Mouse (Mus musculus) mesoderm, embryonic 11.5 days (tissue): ENCODE measurements around the gene Wfikkn1.
A peak's percentile ranks its signal among the peaks of the same experiment; 100 is the strongest.

Experiments
- DNase-seq: peaks from one replicate; pipeline ENCODE4 v3.0.0-alpha.2; 2012; ENCODE audit warnings: low read depth, low spot score

Gene Wfikkn1

DNA sequence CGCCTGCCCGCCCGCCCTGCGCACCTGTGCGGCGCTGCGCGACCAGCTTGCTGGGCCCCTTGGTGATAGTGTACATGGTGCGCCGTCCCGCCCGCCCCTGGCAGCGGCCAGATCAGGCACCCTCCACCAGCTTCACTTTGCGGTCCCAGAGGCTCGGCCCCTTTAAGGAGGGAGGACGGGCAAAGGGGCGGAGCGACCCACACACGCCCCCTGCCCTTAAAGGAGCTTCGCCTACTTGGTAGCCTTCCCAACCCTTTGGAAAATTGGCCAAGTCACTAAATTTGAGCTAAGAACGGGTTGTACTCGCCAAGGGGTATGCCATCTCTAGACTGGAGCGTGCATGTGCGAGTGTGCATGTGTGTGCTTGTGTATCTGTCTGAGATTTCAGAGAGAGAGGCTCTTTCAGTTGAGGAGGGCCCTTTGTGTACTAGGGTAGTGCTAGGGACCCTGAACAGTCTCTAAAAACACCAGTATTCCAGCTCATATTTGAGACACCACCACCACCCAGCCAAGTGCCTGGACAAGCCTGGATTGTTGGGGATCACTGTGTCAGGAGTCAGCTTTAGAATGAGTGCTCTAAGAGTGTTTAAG, 12.0 kb downstream of the Wfikkn1 start, which contains the start of gene Mcrip2:
TSS of gene Mcrip2 (minus strand) at position 164 of the 591 bp plus-strand sequence.
- peak; percentile 71 for DNase-seq

DNA sequence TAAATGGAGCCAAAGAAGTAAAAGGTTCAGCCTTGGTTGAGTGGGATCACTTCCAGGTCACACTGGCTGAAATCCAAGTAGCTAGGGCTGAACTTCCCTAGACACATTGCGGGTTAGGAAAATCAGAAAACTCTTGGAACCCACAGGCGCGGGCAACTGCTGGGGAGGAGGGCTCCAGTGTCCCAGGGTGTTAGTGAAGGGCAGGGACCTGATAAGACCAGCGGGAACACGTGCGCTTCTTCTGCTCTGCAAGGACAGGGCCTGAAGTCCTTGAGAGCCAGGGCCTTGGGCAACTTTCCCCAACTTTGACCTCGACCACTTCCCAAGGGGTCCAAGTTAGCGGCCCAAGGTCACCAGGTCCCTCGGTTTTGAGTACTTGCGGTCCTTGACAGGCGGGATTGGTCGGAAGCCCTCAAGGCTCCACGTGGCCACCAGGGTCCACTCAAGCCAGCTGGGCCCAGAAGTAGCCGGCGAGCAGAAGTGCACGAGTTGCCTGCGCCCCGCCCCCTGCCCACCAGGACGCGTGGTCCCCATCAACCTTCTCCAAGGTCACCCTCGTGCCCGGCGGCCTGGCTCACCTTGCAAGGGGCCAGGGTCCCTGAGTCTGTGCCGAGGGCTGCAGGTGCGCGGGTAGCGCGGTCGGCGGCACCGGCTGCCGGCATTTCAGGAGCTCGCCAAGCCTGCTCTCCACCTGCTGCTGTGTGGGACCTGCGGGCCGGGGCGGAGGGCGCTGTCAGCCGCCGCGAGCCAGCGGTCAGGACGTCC, 12.6 kb downstream of the Wfikkn1 start:
- DNase-seq: peak; percentile 45

DNA sequence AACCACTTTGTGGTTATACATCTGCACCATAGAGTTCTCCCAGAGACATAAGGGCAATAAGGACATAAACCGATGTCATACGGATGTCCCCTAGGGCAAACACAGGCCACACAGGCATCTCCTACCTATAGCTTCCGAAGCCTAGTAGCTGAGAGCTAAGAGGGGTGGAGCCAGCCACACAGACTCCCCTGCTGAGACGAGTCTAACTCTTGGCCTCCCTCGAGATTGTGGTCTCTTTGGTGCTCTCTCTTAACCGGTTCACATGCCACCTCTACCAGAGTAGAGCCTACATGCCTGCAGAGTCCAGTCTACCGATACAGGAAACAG, 13.2 kb downstream of the Wfikkn1 start:
- DNase-seq: no peak

DNA sequence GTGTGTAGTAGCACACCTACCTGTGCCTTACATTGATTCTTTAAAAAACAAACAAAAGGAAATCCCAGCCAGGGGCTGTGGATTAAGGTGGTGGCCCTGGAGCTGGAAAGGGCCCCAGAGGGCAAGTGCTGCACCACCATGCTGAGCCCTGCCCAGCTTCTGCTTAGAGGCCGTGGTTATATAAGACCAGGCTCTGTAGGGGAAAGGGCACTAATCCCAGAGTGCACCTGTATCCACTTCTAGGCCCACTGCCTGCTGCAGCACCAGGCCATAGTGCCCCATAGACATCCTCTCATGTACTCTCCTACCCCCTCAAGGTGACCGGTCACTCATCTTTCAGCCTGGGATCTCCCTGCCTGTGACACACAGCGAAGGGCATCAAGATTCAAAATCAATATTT, 14.5 kb downstream of the Wfikkn1 start:
- DNase-seq: no peak

DNA sequence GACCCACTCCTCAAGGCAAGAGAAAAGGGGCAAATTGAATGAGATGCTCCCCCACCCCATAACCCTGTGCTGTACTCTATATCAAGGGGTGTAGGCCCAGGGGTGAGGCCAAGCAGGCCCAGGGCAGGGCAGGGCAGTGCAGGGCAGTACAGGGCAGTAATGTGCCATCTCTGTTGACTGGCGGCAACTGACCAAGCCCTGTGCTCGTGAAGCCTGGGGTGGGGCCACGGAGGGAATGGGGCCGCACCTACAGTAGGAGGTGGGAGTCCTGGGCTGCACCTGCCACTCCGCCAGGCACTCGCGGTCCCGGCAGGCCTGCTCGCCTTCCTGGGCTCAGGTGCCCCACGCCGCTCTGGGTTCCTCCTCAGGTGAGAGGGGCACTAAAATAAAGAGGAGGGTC, 15.4 kb downstream of the Wfikkn1 start:
- no peak for DNase-seq

DNA sequence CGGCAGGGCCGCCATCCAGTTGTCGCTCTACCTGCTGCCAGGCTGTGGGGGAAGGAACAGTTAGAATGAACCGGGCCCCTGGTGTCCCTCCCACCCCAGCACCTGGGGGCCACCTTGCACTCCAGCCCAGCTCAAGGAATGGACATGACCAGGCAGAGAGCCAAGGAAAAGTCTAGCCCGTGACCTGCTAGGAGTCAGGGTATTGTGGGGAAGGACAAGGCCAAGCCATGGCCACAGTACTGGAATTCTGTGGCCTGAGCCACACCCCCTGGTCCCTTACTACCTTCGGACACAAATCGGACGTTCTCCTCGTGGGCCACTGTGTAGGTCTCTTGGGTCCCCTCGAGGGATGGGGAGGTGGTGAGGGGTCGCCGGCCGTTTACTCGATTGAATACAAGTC, 16.3 kb downstream of the Wfikkn1 start:
- DNase-seq: no peak

DNA sequence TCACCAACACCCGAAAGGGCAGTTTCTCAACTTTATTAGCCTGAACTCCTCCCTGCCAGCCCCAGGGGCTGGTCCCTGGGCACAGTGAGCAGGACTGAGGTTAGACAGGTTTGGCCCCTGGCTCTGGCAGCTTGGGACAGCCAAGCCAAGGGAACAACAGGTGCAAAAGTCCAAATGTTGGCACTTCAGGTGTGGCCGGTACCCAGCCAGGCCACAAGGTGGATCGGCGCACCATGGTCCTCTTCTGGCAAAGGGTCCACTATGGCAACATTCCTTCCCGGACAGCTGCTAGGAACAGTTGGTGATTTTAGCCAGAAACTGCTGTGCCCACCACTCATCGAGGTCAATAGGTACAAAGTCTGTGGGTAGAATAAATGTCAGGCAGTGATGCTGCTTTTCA, 17.0 kb downstream of the Wfikkn1 start:
- DNase-seq: no peak

DNA sequence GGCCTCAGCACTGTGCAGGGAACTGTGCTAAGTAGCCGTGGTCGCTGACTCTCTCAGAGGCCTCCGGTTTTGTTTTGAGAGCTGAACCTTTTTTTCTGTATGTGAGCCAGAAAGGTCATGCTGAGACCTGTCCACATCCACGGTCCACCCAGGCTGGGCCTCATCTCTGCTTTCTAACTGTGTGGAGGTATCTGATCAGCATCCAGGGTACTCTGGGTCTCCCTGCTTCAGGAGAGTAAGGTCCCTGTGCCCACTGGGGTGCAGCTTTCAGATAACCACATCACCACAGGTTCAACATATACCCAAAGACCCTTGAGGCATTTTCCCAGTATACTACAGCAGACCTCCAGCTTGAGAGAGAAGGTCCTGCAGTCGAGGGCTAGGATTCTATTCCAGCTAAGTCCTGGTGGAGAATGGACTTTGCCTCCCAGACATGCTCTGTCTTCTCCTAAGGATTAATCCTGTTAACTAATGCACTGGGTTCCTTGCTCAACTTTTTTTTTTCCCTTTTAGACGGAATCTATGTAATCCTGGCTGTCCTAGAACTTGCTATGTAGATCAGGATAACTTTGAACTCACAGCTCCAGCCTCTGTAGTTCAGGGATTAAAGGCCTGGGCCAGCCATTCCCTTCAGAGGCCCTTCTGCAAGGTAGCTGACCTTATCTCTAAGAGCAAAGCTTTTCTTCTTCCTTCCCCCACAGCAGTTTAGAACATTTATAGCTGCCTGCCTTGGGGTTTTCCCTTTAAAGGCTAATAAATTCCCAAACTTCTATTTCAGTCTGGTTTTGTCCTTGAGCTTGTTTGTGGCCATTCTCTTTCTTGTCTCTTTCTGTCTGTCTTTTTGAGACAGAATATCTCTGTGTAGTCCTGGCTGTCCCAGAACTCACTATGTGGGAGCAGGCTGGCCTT, 18.7 kb downstream of the Wfikkn1 start:
- no peak for DNase-seq

DNA sequence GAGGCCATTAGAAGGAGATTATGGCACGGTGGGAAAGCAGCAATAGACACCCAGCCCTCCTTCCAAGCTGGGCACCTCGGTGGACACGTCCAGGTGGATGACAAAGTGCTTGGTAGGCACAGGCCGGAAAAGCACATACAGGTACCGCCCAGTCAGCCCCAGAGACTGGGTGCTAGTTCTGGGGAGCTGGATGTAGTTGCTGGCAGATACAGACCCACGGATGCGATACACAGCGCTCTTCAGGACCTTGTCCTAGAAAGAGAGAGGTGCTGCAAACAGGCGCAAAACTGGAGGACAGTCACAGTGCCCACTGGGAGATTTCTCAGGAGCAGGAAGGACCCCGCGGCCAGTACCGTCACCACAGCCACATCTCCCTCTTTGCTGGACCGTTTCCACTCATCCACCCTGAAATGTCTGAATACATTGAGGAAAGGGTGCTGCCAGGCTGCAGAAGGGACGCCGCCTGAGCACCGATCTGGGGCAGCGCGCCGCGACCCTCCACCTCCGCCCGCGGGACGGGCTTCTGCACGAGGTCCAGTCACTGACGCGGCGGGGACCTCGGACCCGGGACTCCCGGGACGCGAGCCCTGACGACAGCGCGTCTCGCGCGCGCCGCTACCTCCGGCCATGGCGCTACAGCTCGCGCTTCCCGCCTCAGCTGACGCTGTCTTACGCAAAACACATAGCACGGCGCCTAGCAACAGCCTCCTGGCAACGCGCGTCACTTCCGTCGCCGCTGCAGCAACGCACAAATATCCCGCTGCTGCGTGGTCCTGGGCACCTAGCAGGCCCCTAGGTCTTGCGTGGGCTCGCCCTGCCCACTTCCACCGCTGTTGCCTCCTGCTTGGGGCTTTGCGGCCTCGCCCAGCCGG, 19.6 kb downstream of the Wfikkn1 start, which contains the start of gene Wdr90:
TSS of gene Wdr90 (minus strand) at position 670 of the 872 bp plus-strand sequence.
- peak; percentile 94 for DNase-seq

DNA sequence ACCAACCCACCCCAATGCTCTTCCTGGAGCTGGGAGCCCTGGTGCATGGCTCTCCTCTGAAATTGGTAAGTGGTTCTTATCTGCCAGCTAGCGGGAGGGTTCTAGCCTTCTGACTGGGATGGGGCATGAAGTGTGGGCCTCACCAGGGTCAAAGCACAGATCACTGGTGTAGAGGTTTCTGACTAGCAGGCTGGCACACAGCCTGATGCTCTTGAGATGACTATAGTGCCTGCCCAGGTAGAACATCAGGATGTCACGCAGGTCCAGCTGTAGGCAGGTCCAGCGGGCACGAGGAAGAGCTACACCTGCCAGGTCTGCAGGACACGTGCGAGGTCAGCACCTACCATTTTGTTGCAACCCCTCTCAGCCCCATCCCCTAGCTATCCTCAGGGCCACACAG, 20.4 kb downstream of the Wfikkn1 start:
- DNase-seq: no peak

DNA sequence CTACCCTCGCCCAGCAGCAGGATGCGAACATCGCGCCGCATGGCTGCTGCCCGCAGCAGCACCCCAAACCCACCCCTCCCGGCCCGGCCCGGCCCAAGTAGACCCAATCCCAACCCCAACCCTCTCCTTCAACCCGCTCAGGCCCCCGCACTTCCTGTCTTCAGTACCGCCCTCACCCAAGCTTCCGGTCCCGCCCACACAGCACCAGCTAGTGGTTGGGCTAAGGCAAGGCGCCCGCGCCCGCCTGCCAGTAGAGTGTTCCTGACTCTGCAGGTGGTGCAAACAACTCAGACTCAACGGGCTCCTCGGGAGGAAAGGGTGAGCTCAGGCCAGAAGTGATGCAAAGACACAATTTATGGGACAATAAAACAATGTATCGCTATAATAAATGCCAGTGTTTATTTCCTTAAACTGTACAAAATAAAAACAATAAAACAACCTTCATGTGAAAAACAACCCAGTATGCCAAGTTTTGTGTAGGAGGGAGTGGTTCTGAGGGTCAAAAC, 36.2 kb downstream of the Wfikkn1 start, which contains the start of gene Rhot2:
TSS of gene Rhot2 (minus strand) at position 456 of the 506 bp plus-strand sequence.
- DNase-seq: peak; percentile 92

DNA sequence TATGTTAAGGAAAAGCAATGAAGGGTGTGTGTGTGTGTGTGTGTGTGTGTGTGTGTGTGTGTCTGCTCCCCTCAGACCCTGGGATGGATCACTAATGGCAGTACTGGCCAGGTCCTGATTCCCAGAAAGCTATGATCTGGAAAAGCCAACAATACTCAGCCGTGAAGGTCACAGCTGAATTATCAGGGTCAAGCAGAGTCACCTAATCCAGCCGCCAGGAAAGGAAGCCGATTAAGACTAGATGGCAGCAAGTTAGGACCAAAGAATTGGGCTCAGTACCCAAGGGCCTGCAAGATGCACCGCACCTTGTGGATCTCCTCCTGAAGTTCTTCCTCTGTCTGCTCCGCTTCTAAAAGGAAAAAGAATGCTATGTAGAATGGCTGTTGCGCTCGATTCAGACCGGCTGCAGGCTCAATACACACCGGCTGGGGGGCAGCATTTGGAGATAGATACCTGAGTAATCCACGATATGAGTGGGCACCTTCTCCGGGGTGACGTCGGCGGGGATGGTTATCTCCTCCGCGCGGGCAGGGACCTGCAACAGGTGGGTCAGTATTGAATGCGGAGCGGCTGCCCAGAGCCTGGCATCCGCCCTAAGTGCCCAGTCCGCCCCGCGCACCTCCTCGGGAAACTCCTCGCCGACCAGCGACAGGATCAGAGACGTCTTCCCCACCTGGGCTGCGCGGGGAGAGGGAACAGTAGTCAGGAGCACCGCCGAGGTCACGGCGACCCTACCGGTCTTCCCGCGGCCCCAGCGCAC, 36.8 kb downstream of the Wfikkn1 start:
- no peak for DNase-seq

DNA sequence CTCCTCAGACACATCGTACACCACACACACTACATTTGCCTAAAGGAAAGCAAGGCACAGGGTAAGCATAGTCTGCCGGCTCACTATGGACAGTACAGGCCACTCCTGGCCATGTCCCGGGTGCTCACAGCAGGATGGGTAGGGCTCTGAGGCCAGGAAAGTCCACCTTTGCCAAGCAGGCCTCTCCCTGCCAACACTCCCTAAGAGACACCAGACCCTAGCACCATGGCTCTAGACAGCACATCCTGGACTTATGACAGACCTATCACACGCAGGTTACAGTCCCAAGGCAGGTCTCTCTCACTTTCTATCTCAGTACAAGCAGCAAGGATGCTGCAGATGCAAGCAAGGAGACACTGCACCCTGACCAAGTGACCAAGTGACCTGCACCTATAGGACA, 37.5 kb downstream of the Wfikkn1 start:
- DNase-seq: no peak

DNA sequence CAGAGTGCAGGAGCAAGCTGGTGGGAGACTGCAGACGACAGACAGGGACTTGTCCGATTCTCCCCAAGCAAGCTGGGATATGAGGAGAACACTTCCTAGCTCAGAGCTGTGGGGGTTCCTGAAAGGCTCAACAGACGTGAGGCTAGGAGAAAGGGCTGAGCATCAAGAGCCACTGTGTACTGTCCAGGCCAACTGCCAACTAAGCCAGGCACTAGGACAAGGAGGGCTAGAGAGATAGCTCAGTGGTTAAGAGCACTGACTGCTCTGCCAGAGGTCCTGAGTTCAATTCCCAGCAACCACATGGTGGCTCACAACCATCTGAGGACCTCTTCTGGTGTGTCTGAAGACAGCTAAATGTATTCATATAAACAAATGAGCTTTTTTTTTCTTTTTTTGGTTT, 38.1 kb downstream of the Wfikkn1 start:
- no peak for DNase-seq

DNA sequence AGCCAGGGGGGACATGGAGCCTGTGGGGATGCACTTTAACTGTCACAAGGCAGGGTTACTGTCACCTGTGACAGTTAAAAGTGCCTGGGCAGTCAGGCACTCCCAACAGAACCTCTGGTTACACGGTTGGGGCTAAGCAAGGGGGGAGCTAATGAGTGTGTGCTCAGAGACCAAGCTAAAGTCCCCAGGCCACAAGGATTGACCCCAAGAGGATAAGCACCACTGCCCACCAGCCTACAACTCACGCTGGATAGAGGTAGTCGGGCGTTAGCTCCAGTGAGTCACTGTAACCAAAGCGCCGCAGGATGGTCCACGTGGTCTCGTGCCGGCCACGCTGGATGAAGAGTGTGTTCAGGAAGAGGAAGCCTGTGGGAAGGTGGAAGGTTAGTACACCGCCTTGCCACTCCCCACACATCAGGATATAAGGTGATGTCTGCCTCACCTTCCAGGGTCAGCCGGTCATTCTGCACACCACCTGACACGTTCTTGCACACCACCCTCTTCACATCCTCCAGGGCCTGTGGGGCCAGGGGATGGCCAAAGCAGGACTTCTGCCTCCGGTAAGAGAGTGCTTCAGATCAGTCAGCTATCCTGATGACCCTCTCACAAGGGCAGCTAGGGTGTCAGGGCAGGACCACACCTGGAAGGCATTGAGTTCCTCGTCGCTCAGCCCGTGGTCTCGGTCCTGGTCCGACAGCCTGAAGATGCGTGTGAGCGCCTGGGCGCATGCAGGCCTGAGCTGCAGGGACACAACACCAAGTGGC, 39.4 kb downstream of the Wfikkn1 start, which contains the start of gene Gm20683:
TSS of gene Gm20683 (minus strand) at position 647 of the 764 bp plus-strand sequence.
- DNase-seq: no peak

DNA sequence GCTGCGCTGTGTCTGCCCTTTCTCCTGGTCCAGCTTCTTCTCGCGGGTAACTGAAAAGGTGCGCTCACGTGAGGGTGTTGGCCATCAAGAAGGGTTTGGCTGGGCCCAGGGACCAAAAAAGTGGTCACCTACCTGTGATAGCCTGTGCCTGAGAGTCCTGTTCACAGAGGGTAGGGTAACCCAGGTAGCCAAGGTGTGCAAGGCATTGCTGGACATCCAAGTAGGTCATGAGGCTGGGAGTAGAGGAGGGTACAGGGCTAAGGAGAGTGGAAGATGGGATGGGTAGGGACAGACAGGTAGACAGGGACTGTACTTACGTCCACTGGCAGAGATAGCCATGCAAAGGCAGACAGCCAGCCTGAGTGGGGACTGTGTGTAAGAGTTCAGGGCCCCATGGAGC, 40.1 kb downstream of the Wfikkn1 start:
- DNase-seq: no peak

DNA sequence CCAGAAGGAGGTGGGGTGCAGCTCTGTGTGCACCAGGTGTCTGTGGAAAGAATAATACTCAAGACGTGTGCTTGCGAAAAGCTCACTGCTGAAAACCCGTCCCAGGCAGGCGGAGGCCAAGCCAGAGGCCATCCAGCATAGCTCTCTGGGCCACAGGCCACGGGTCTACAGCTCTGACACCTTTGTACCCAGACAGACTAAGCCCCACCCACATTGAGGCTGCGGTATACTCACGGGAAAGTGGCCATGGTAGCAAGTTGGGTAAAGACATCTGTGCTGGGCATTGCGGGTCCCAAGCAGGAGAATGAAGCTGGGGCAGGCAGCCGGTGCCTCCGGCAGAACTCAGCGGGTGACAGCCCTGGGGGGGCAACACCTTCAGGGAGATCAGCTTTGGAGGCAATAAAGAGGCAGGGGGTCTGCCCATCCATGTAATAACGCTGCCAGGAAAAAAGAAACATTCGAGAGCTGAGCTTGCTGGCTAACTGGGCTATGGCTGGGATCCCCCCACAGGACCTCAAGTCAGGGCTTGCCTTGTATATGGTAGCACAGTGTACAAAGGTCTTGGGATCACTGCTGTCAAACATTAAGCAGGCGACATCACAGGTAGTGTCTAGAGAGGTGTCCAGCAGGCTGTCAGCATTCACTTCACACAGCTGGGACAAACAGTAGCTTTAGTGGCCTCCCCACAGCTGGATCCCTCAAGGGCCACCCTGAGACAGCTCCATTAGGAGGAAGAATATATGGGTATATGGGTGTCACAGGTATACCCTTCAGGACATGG, 41.0 kb downstream of the Wfikkn1 start:
- DNase-seq: no peak

DNA sequence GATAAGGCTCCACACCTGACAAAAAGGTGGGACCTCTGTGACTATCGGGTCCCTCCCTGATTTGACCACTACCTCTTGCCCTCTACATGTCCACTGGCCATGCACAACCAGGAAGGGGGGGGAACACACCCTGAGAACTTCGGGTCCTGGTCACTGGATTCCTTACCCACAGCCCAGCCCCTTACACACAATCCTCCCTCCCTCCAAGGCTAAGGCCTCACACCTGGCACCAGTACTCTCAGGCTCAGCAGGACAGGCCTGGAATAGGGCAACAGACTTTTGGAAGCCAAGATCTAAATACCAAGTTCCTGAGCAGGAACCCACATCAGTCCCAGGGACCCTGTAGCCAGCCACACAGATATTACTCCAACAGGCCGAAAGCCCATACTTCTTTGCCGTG, 41.8 kb downstream of the Wfikkn1 start:
- no peak for DNase-seq

DNA sequence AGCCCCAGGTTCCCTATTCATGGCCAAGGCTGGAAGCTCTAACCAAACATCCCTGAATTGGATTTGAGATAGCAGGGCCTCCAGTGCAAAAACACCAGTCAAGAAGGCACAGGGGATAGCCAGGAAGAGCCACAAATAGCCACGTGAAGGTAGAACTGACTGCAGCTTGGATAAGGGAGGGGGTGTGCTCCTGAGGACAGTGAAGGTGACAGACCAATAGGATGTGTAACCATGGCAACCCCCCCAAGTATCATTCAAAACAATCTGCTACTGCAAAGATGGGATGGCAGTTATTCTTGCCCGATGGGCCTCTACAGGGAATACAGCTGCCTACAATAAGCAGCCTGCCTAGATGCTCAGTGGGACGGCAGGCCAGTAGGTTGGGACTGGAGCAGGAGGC, 43.1 kb downstream of the Wfikkn1 start:
- peak; percentile 56 for DNase-seq
